Mouse (Mus musculus) C2C12 (cell line): ENCODE results near the gene Etnk1. TPM values are rescaled to one million over a fixed set of nuclear protein-coding genes. Genes with fewer than 3 reads are reported as not detected.
"Not testable (repeated sequence)": the region's sequence is repeated elsewhere in the genome, so short reads cannot be mapped to it uniquely, and the experiment has no call there.

ENCODE experiments used
- H3K27me3 ChIP-seq: one replicate; pipeline ENCODE4 v1.6.1; 2011; ENCODE audit not compliant: control insufficient read depth, insufficient read depth, insufficient read length
- H3K36me3 ChIP-seq: one replicate; pipeline ENCODE4 v1.6.1; 2011; ENCODE audit not compliant: control insufficient read depth, insufficient read depth
- H3K4me3 ChIP-seq: one replicate; pipeline ENCODE4 v1.5.1; 2011; ENCODE audit warnings: mild to moderate bottlenecking, control low read depth; ENCODE audit not compliant: poor library complexity, insufficient read depth, severe bottlenecking
- H3K79me2 ChIP-seq: one replicate; pipeline ENCODE4 v1.6.1; 2011; ENCODE audit not compliant: control insufficient read depth, insufficient read depth
- H3K79me3 ChIP-seq: one replicate; pipeline ENCODE4 v1.6.1; 2011; ENCODE audit warnings: low read depth, control low read depth
- H3ac ChIP-seq: one replicate; pipeline ENCODE3; 2011; ENCODE audit warnings: low read depth; ENCODE audit not compliant: control insufficient read depth, insufficient read length
- CEBPB ChIP-seq: IDR thresholded peaks from one replicate; pipeline ENCODE4 v1.6.1; 2011; ENCODE audit warnings: low read depth, mild to moderate bottlenecking, control low read depth, moderate library complexity
- CTCF ChIP-seq: IDR thresholded peaks from one replicate; pipeline ENCODE4 v1.5.1; 2011; ENCODE audit not compliant: control insufficient read depth, insufficient read depth, insufficient read length
- FOSL1 ChIP-seq: IDR thresholded peaks from one replicate; pipeline ENCODE4 v1.8.0; 2011; ENCODE audit warnings: mild to moderate bottlenecking, low read length; ENCODE audit not compliant: poor library complexity, insufficient read depth, severe bottlenecking
- MAX ChIP-seq: IDR thresholded peaks from one replicate; pipeline ENCODE4 v1.6.1; 2011; ENCODE audit warnings: mild to moderate bottlenecking, control low read depth
- MYOD1 ChIP-seq: IDR thresholded peaks from one replicate; pipeline ENCODE4 v1.6.1; 2011; ENCODE audit warnings: low read depth; ENCODE audit not compliant: control insufficient read depth, insufficient read length
- MYOG ChIP-seq: IDR thresholded peaks from one replicate; pipeline ENCODE4 v1.6.1; 2011; ENCODE audit not compliant: control insufficient read depth, insufficient read length; ENCODE audit errors: extremely low read depth
- USF1 ChIP-seq: IDR thresholded peaks from one replicate; pipeline ENCODE4 v1.6.1; 2011; ENCODE audit warnings: low read depth, mild to moderate bottlenecking, control low read depth, moderate library complexity
- polyA plus RNA-seq: library from polyadenylated mRNA; unstranded; fragments of >200 nt; fragmentation: generic; extraction: Trizol; gene quantifications from one replicate; pipeline ENCODE4 v1.2.1, GENCODE M21; 2012; ENCODE audit warnings: missing spikeins

Etnk1 gene
- polyA plus RNA-seq, 1 experiment: 9.3 TPM

DNA sequence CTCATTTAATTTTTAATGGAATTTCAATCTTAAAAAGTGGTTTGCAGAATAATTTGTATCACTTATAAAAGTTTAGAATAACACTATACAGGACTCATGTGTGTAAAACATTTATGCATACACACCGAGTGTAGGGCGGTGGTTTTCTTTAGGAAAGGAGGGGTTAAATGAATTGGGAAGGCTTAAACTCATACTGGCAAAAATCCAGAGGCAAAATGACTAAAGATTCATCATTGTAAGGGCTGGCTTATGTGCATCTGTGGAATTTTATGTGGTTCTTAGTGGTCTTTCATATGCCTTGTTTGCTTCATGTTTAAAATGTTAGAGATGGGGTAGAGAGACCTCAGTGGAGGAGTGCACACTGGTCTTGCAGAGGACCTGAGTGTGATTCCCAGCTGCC lies 22.5 kb upstream of the Etnk1 start:
- no peak for TF ChIP-seq CEBPB
- TF ChIP-seq MYOG: no peak
- no peak for TF ChIP-seq MYOD1
- no peak for TF ChIP-seq MAX
- TF ChIP-seq USF1: no peak
- no peak for TF ChIP-seq FOSL1
- no peak for TF ChIP-seq CTCF
- H3K79me3 ChIP-seq: no peaks in the 10 kb centered on the region
- no peak overlapping the region for H3ac ChIP-seq

GRCm38 (mm10) chr6:143145051-143145450 lies 22.0 kb upstream of the Etnk1 start:
- H3K36me3 ChIP-seq: no peaks in the 10 kb centered on the region
- H3ac ChIP-seq: no peak overlapping the region
- H3K4me3 ChIP-seq: no peak overlapping the region
- no peaks in the 10 kb centered on the region for H3K79me2 ChIP-seq
- H3K79me3 ChIP-seq: no peaks in the 10 kb centered on the region
- TF ChIP-seq CTCF (no peak), MYOD1 (no peak), CEBPB (no peak), MAX (no peak), FOSL1 (no peak)
- H3K27me3 ChIP-seq: no peaks in the 10 kb centered on the region

More for the DNA sequence above, 22.5 kb upstream of the Etnk1 start:
- H3K79me2 ChIP-seq: no peaks in the 10 kb centered on the region
- H3K4me3 ChIP-seq: no peak overlapping the region
- no peaks in the 10 kb centered on the region for H3K27me3 ChIP-seq
- no peaks in the 10 kb centered on the region for H3K36me3 ChIP-seq

DNA sequence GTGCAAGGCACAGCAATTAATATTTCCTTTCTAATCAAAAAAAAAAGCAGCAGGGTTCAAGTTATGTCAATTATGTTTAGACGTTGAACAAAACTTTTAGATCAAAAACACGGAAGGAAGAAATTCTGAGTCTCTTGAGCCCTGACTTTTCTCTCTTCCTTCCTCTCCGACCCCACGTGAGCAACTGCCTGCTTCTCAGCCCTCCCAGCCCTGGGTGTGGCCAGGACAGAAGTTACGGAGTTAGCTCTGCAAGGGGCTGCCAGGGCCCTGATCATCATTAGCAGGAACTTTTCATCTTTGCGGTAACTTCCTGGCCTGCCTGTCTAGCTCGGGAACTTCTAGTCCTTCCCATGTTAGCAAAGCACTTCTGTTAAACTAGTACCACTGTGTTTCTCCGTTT lies 20.3 kb upstream of the Etnk1 start:
- Histone ChIP-seq H3ac (no peak overlapping the region), H3K79me3 (no peaks in the 10 kb centered on the region), H3K36me3 (no peaks in the 10 kb centered on the region), H3K79me2 (no peaks in the 10 kb centered on the region), H3K4me3 (no peak overlapping the region), H3K27me3 (no peaks in the 10 kb centered on the region)
- TF ChIP-seq CTCF: no peak
- no peak for TF ChIP-seq FOSL1
- TF ChIP-seq CEBPB: no peak

DNA sequence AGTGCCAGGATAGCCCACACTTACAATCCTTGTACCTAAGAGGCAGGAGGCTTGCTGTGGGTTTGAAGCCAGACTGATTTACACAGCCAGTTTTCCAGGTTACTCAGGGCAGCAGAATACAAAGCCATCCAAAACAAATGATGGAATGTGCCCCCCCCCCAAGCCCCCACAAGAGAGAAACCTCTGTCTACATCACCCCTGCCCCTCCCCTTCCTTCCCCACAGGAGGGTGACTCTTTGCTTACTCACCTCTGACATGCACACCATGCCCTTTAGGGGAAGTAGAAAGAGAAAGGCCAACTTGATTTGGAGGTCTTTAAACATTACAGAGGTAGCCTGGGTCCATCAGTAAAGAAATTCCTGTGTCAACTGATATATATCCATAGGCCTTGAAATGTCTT lies 18.2 kb upstream of the Etnk1 start:
- no peaks in the 10 kb centered on the region for H3K36me3 ChIP-seq
- no peaks in the 10 kb centered on the region for H3K27me3 ChIP-seq
- H3K79me2 ChIP-seq: no peaks in the 10 kb centered on the region
- TF ChIP-seq FOSL1 (peak; percentile 48), MAX (no peak)
- no peak overlapping the region for H3ac ChIP-seq
- H3K79me3 ChIP-seq: no peaks in the 10 kb centered on the region
- no peak overlapping the region for H3K4me3 ChIP-seq

- Histone ChIP-seq H3ac (no peak overlapping the region), H3K4me3 (no peak overlapping the region), H3K79me2 (no peaks in the 10 kb centered on the region), H3K27me3 (no peaks in the 10 kb centered on the region), H3K79me3 (no peaks in the 10 kb centered on the region), H3K36me3 (no peaks in the 10 kb centered on the region)
- TF ChIP-seq MYOG (no peak), CTCF (no peak), MAX (no peak), FOSL1 (no peak), USF1 (no peak), MYOD1 (no peak), CEBPB (no peak)
Measured at GRCm38 (mm10) chr6:143149766-143150291, 17.2 kb upstream of the Etnk1 start.

DNA sequence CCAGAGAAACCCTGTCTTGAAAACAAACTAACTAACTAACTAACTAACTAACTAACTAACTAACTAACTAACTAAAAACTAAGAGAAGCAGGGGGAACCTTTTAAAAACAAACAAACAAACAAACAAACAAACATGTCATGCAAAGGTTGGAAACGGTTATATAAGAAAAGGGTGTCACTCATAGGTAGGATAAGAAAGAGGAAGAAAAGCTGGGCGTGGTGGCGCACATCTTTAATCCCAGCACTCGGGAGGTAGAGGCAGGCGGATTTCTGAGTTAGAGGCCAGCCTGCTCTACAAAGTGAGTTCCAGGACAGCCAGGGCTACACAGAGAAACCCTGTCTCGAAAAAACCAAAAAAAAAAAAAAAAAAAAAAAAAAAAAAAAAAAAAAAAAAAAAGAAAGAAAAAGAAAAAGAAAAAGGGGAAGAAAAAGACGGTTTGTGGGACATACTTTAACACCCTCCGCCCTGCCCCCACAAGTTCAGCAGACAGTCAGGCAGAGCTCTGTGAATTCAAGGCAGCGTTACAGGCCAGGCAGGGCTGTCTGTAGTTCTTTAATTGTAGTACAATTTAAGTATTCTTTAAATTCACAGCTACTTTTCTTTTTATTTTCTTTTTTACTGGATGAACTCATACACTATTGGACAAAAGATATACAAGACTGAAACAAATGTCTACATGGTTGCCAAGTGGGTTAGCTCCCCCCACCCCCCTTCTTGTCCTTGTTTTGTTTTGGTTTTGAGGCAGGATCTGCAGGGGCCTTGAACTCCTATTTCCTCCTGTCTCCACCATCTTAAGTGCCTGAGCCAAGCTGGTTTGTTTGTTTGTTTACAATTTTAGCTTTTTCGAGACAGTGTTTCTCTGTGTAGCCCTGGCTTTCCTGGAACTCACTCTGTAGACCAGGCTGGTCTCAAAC lies 15.7 kb upstream of the Etnk1 start:
- not testable (repeated sequence) for H3K79me2 ChIP-seq, H3K79me3 ChIP-seq, H3ac ChIP-seq, H3K4me3 ChIP-seq, H3K27me3 ChIP-seq, H3K36me3 ChIP-seq
